Mouse (Mus musculus) heart, embryonic 10.5 days (tissue): Measurements from ENCODE around the gene Hs6st3. TPM values are rescaled to one million over a fixed set of nuclear protein-coding genes. Genes with fewer than 3 reads are reported as not detected.
"Not testable (repeated sequence)": the region's sequence is repeated elsewhere in the genome, so short reads cannot be mapped to it uniquely, and the experiment has no call there.

Experiments
- DNase-seq: peaks from one replicate; pipeline ENCODE4 v3.0.0-alpha.2; 2017; ENCODE audit warnings: low spot score
- H3K27ac ChIP-seq: fragments of 300-500 bp; sonication (generic); 2 replicates; pipeline ENCODE4 v1.5.1; 2016; ENCODE audit warnings: mild to moderate bottlenecking
- H3K27me3 ChIP-seq: fragments of 300-500 bp; sonication (generic); 2 replicates; pipeline ENCODE4 v1.6.1; 2016; ENCODE audit warnings: mild to moderate bottlenecking; ENCODE audit not compliant: poor library complexity, insufficient read depth, severe bottlenecking
- H3K36me3 ChIP-seq: fragments of 300-500 bp; sonication (generic); 2 replicates; pipeline ENCODE4 v1.6.1; 2016; ENCODE audit warnings: mild to moderate bottlenecking, moderate library complexity
- H3K4me1 ChIP-seq: fragments of 300-500 bp; sonication (generic); 2 replicates; pipeline ENCODE4 v1.6.1; 2016; ENCODE audit warnings: mild to moderate bottlenecking
- H3K4me3 ChIP-seq: fragments of 300-500 bp; sonication (generic); 2 replicates; pipeline ENCODE4 v1.5.1; 2016; ENCODE audit warnings: mild to moderate bottlenecking, moderate library complexity
- H3K9me3 ChIP-seq: fragments of 300-500 bp; sonication (generic); 2 replicates; pipeline ENCODE4 v1.6.1; 2016; ENCODE audit warnings: mild to moderate bottlenecking, moderate library complexity
- WGBS: fragments of 180-500 bp; shearing (Covaris S2); methylation state at CpG from one replicate; pipeline ENCODE4 v1.1.7; 2016; 5-methylcytosine and 5-hydroxymethylcytosine counted together
- polyA plus RNA-seq: library from polyadenylated mRNA; unstranded; fragments of >200 nt; fragmentation: Nextera tagmentation; extraction: Ambion mirVana; gene quantifications from 2 replicates; pipeline ENCODE4 v1.2.1, GENCODE M21; 2016

Gene Hs6st3
- polyA plus RNA-seq, 1 experiment from 2014 or later = 0.18 TPM

- H3K36me3 ChIP-seq = no peaks in the 10 kb centered on the region
- H3K4me1 ChIP-seq = no peaks in the 10 kb centered on the region
- DNase-seq = no peak
- no peaks in the 10 kb centered on the region for H3K27me3 ChIP-seq
- WGBS = 43% methylated on average over 4 of the region's 4 CpGs
- no peaks in the 10 kb centered on the region for H3K9me3 ChIP-seq
- H3K27ac ChIP-seq = no peak overlapping the region
- H3K4me3 ChIP-seq = no peak overlapping the region
Measured at GRCm38 (mm10) chr14:119477836-119478235, 339.7 kb downstream of the Hs6st3 start.

- no peak for DNase-seq
- Histone ChIP-seq H3K36me3 (no peaks in the 10 kb centered on the region), H3K27ac (no peak overlapping the region), H3K4me3 (no peak overlapping the region), H3K27me3 (no peaks in the 10 kb centered on the region), H3K9me3 (no peaks in the 10 kb centered on the region), H3K4me1 (no peaks in the 10 kb centered on the region)
- WGBS = 69% methylated on average over 5 of the region's 5 CpGs
Measured at GRCm38 (mm10) chr14:119488978-119489703, 351.0 kb downstream of the Hs6st3 start.

DNA sequence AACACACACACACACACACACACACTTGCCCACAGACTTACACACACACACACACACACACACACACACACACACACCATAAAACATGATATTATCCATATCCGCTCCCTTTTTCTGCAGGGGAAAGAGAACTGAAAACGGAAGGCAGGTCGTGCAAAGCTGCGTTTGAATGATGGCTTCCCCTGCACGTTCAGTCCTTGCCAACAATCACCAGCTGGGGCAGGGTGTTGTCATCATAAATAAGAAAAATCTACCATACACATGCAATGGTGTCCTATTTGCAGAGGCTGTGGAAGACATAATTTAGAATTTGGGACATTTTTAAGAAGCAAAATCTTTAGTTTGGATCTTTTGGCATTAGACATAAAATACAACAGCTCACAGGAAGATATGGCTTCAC lies 382.5 kb downstream of the Hs6st3 start:
- no peak for DNase-seq
- no peaks in the 10 kb centered on the region for H3K9me3 ChIP-seq
- 85% methylated on average over 5 of the region's 5 CpGs for WGBS

DNA sequence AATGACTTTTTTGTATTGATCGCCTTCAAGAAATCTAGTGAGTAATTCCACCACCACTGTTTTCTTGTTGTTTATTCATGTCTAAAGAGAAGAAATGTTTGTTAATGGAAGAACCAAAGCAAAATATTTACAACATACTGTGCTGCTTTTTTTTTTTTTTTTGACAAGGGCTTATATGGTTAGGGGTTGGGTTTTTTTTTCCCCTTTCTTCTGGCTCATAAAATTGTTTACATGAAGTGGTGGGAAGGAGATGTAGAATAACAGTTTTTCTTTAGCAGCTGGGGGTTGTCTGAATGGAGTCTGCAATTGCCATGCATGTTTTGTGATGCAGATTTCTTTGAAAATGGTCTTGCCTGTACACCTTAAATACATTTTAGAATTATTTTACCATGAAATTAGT lies 382.9 kb downstream of the Hs6st3 start:
- H3K4me1 ChIP-seq = no peaks in the 10 kb centered on the region
- no peak overlapping the region for H3K4me3 ChIP-seq
- no peaks in the 10 kb centered on the region for H3K27me3 ChIP-seq
- no peaks in the 10 kb centered on the region for H3K9me3 ChIP-seq
- WGBS = 85% methylated on average over 1 of the region's 1 CpGs
- no peak overlapping the region for H3K27ac ChIP-seq
- no peak for DNase-seq
- H3K36me3 ChIP-seq = no peaks in the 10 kb centered on the region

More for the DNA sequence above, 382.5 kb downstream of the Hs6st3 start:
- H3K27ac ChIP-seq = no peak overlapping the region
- no peaks in the 10 kb centered on the region for H3K27me3 ChIP-seq
- H3K4me1 ChIP-seq = no peaks in the 10 kb centered on the region
- H3K4me3 ChIP-seq = no peak overlapping the region
- no peaks in the 10 kb centered on the region for H3K36me3 ChIP-seq

DNA sequence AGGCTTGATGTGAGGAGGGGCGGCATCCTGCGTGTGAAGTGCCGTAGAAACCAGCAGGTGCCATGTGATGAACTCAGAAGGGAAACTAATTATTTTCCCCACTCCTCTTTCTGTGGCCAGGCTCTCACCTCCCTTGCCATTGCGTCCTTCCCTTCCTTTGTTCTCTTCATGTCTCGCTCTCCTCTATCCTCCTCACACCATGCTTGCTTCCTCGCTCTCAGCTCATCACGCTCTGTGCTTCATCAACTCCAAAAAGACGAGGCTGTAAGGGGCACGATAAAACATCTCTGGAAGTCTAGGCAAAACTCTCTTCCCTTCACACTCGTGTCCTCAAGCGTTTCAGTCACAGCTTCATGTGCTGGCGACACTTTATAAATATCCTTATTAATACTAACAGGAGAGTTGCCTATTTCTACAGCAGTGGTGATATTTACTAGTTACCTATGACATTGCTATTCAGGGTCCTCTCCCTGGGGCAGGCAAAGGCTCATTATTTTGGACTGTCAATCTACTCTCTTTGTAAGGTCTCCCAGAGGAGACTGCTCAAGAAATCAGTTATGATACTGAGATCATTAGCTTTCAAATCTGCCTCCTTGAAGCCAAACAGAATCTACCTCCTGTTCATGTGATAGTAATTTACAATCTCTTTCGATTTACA lies 394.9 kb downstream of the Hs6st3 start:
- no peaks in the 10 kb centered on the region for H3K36me3 ChIP-seq
- H3K27ac ChIP-seq = no peak overlapping the region
- H3K4me1 ChIP-seq = no peaks in the 10 kb centered on the region
- H3K27me3 ChIP-seq = no peaks in the 10 kb centered on the region
- no peak overlapping the region for H3K4me3 ChIP-seq
- H3K9me3 ChIP-seq = no peaks in the 10 kb centered on the region
- DNase-seq = no peak
- 78% methylated on average over 13 of the region's 13 CpGs for WGBS

GRCm38 (mm10) chr14:119540505-119540904 lies 402.4 kb downstream of the Hs6st3 start:
- 74% methylated on average over 5 of the region's 5 CpGs for WGBS
- H3K4me1 ChIP-seq = no peaks in the 10 kb centered on the region
- H3K36me3 ChIP-seq = no peaks in the 10 kb centered on the region
- H3K4me3 ChIP-seq = no peak overlapping the region
- no peak for DNase-seq
- H3K27me3 ChIP-seq = no peaks in the 10 kb centered on the region
- no peaks in the 10 kb centered on the region for H3K9me3 ChIP-seq
- no peak overlapping the region for H3K27ac ChIP-seq

- H3K36me3 ChIP-seq = no peaks in the 10 kb centered on the region
- H3K27ac ChIP-seq = no peak overlapping the region
- no peak for DNase-seq
- H3K27me3 ChIP-seq = no peaks in the 10 kb centered on the region
- 80% methylated on average over 3 of the region's 3 CpGs for whole genome bisulfite sequencing
- H3K4me3 ChIP-seq = no peak overlapping the region
- H3K4me1 ChIP-seq = no peaks in the 10 kb centered on the region
- H3K9me3 ChIP-seq = no peaks in the 10 kb centered on the region
Measured at GRCm38 (mm10) chr14:119544596-119544995, 406.5 kb downstream of the Hs6st3 start.

DNA sequence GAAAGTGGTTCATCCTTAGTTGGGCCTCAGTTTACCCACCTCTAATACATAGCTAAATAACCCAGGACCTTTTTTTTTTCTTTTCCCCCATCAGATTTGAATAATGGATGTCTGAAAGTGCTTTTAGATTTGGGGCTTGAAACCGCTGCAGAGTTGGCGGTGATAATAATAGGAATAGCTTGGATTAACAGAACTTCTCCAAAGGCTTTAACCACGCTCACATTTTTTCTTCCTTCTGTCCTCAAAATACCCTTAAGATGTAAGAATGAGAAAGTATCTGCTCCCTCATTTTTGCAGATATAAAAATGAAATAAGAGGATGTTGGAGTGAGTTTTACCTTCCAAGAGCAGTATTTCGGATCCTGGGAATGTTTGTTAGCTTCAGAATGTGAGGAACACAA lies 420.2 kb downstream of the Hs6st3 start:
- Histone ChIP-seq H3K4me1 (no peaks in the 10 kb centered on the region), H3K36me3 (no peaks in the 10 kb centered on the region), H3K27ac (no peak overlapping the region), H3K4me3 (no peak overlapping the region), H3K27me3 (no peaks in the 10 kb centered on the region), H3K9me3 (no peaks in the 10 kb centered on the region)
- DNase-seq = no peak
- 84% methylated on average over 4 of the region's 4 CpGs for WGBS

- Histone ChIP-seq H3K27ac (no peak overlapping the region), H3K9me3 (no peaks in the 10 kb centered on the region), H3K4me1 (peaks cover 4% of the 10 kb centered on the region; the same call in 1 of the 2 replicates), H3K4me3 (no peak overlapping the region), H3K36me3 (no peaks in the 10 kb centered on the region), H3K27me3 (no peaks in the 10 kb centered on the region)
- 34% methylated on average over 10 of the region's 10 CpGs for WGBS
- DNase-seq = no peak
Measured at GRCm38 (mm10) chr14:119582039-119582508, 443.9 kb downstream of the Hs6st3 start.

DNA sequence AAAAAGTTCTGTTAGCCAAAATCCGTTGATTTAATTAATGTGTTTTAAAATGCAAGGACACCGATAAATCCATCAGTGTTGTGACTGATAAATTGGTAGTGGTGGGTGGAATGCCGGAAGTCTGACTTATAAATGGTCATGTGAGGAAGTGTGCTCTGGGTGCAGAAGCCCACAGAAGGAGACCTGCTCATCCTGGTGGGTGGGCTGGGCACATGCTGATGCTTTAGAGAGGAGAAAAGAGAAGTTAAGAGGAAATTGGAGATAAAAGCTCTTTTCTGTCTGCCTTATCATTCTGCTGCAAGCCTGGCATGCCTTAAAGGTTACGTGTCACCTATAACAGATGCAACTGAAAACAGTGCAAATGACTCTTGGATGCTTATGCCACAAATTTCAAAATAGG lies 446.9 kb downstream of the Hs6st3 start:
- WGBS = 56% methylated on average over 4 of the region's 4 CpGs
- no peaks in the 10 kb centered on the region for H3K9me3 ChIP-seq

GRCm38 (mm10) chr14:119587365-119587764 lies 449.2 kb downstream of the Hs6st3 start:
- not testable (repeated sequence) for H3K4me1 ChIP-seq, H3K36me3 ChIP-seq, H3K4me3 ChIP-seq, H3K27me3 ChIP-seq, H3K9me3 ChIP-seq, H3K27ac ChIP-seq, DNase-seq
- WGBS = 88% methylated on average over 1 of the region's 1 CpGs

More for the DNA sequence above, 446.9 kb downstream of the Hs6st3 start:
- H3K27ac ChIP-seq = no peak overlapping the region
- H3K4me3 ChIP-seq = no peak overlapping the region
- peaks cover 4% of the 10 kb centered on the region; the same call in 1 of the 2 replicates for H3K4me1 ChIP-seq
- no peaks in the 10 kb centered on the region for H3K36me3 ChIP-seq
- no peaks in the 10 kb centered on the region for H3K27me3 ChIP-seq
- DNase-seq = no peak

DNA sequence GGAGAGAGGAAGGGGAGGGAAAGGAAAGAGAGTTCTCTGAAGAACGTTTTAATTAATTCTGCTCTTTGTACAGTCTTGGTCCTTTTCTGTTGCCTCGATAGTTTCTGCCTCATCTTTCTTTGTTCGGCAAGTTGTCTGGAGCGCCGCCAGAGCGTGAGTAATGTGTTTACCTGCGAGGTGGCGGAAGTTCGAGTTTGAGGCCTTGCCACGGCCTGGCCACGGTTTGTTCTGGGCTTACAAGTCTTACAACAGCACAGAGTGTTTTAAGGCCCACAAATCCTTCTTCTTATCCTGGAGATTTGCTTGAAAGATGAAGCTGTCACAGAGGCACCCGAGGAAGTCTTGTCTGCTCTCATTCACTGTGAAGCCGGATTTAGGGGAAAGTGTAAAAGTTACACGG lies 466.2 kb downstream of the Hs6st3 start:
- DNase-seq = no peak
- 78% methylated on average over 14 of the region's 14 CpGs for WGBS
- no peaks in the 10 kb centered on the region for H3K4me1 ChIP-seq

GRCm38 (mm10) chr14:119612793-119613192 lies 474.7 kb downstream of the Hs6st3 start:
- Histone ChIP-seq H3K27ac (no peak overlapping the region), H3K27me3 (no peaks in the 10 kb centered on the region), H3K36me3 (no peaks in the 10 kb centered on the region), H3K4me1 (no peaks in the 10 kb centered on the region), H3K9me3 (no peaks in the 10 kb centered on the region), H3K4me3 (no peak overlapping the region)
- 84% methylated on average over 2 of the region's 2 CpGs for WGBS
- DNase-seq = no peak

More for the DNA sequence above, 466.2 kb downstream of the Hs6st3 start:
- Histone ChIP-seq H3K36me3 (no peaks in the 10 kb centered on the region), H3K4me3 (no peak overlapping the region), H3K27ac (no peak overlapping the region), H3K9me3 (no peaks in the 10 kb centered on the region), H3K27me3 (no peaks in the 10 kb centered on the region)
